Comparison of ENCODE assay signal across 12 mouse cellular contexts in genomic region chr1:30910172-30910571, GRCm38 (mm10).
"Had no signal": no experiment of that assay in that cellular context is flagged by ENCODE, and none has a peak within 500 bp of the region (broad histone marks: within the 10 kb centered on the region; RNA-seq: fewer than 3 reads in every experiment).

No protein-coding gene starts in this region.

- DNase-seq: retina, postnatal 1 day; right cerebral cortex, adult 18-20 months; right cerebral cortex, postnatal 14 days; right cerebral cortex, postnatal 25 days; right cerebral cortex, postnatal 4 days; spleen, adult 18-20 months; thymus, adult 18-20 months; thymus, adult 2 months; thymus, postnatal 14 days; thymus, postnatal 25 days; thymus, postnatal 36 days; thymus, postnatal 4 days had no signal
